Mouse (Mus musculus) adrenal gland, postnatal 10 days (tissue): ENCODE measurements around the gene Cav3. TPM values are rescaled to one million over a fixed set of nuclear protein-coding genes. Genes with fewer than 3 reads are reported as not detected.

Source experiments
- DNase-seq: peaks from one replicate; pipeline ENCODE4 v3.0.0; 2021; ENCODE audit warnings: mixed read lengths
- long read RNA-seq, 2 experiments: library from polyadenylated mRNA; stranded (forward); transcript quantifications; one replicate each; pipeline ENCODE4 v2.0.0; 2021
- total RNA-seq, 2 experiments: library from RNA; stranded (reverse); gene quantifications; 2 replicates each; pipeline ENCODE4 v1.2.3; 2021

The Cav3 gene
- 10 to 100 TPM in 1 of 2 experiments, 1 to 10 TPM in 1; 4.2 to 11.3 TPM for total RNA-seq
- long read RNA-seq, experiment 1, partial matches to known transcripts = 0 of 4 reads
- long read RNA-seq, experiment 1, other reads (novel, unspliced or antisense) = 0 of 4 reads
- long read RNA-seq, experiment 2, partial matches to known transcripts = 0 of 2 reads
- long read RNA-seq, experiment 2, other reads (novel, unspliced or antisense) = 1 of 2 reads

DNA sequence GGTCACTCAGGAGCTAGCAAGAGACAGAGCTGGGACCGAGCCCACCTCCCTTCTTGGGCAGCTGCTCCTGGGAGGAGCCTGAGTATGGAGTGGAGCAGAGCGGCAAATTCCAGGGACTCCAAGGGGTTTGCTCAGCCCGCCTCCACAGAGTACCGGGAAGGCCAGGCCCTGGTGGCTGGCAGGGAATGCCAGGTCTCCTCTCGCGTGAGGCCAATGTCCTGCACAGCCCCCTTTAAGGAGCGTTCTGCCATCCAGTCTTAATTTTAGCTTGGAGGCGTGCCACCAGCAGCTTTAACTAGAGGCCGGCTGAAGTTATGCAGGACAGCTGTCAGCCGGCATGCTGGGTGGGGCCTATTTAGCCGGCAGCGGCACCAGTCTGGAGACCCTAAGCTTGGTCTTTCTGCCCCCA, at the start of gene Cav3:
Cav3 (plus strand) TSS at position 165 of the 409 bp plus-strand sequence.
- no peak for DNase-seq

GRCm38 (mm10) chr6:112419333-112419732, 40.0 kb upstream of the Cav3 start:
- DNase-seq = no peak

GRCm38 (mm10) chr6:112420883-112421282, 38.4 kb upstream of the Cav3 start:
- DNase-seq = no peak

- DNase-seq = peak; percentile 16
Measured at GRCm38 (mm10) chr6:112423746-112424501, 35.4 kb upstream of the Cav3 start.

GRCm38 (mm10) chr6:112426018-112426732, 33.1 kb upstream of the Cav3 start:
- no peak for DNase-seq

- DNase-seq = no peak
Measured at GRCm38 (mm10) chr6:112445675-112446074, 13.6 kb upstream of the Cav3 start.

GRCm38 (mm10) chr6:112461459-112461858, 2.2 kb downstream of the Cav3 start:
- no peak for DNase-seq

DNA sequence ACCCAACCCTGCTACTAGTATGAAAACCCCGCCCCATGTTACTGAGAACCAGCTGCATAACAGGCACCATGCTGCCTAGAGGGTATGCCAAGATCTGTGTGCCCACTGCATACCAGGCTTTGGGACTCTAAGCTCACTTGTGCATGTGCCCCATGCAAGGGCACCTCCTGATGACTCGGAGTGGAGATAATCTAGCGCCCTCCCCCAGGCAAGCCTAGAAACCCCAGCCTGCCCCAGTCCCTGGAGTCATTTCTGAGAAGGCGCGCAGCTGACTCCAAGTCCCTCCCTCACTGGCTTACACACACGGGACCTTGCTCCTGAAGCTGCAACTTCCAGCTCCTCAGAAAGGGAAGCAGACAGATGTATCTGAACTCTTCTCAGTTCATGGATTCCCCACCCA, 4.0 kb downstream of the Cav3 start:
- DNase-seq = no peak

- no peak for DNase-seq
Measured at GRCm38 (mm10) chr6:112465441-112465840, 6.1 kb downstream of the Cav3 start.

DNA sequence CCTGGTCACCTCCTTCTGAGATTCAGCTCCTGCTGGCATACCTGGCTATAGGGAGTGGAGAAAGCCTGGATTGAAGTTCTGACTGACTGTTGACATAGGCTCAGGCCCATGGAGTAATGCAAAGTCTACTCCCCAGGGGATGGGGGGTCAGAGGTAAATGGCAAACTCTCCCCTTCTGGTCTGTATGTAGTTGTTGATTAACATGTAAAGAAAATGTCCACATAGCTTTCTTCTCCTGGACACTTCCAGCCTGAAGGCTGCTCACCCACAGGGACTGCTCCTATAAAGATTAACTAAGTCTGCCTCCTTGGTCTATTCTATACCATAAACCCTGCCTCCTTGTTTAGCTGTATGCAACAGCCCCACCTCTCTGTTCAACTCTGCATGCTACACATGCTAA, 6.7 kb downstream of the Cav3 start:
- no peak for DNase-seq

GRCm38 (mm10) chr6:112471644-112472043, 12.3 kb downstream of the Cav3 start:
- no peak for DNase-seq

- DNase-seq = no peak
Measured at GRCm38 (mm10) chr6:112479861-112480260, 20.6 kb downstream of the Cav3 start.

DNA sequence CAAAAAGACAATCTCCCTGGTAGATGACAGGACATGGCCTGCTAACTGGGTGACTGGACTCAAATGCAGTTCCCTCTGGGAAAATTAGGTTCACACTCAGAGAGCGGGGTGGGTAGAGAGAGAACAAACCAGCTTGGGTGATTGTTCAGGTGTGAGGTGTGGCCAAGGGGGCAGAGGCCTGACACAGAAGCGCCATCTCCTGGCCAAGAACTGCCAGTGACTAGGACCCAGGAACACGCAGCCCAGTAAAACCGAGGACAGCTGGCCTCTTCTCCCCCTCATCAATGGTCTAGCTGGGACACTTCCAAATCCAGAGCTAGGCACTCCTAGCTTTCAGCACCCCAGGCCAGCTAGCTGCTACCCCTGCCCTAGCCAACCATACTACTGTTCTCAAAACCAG, 25.0 kb downstream of the Cav3 start:
- DNase-seq = peak; percentile 62

DNA sequence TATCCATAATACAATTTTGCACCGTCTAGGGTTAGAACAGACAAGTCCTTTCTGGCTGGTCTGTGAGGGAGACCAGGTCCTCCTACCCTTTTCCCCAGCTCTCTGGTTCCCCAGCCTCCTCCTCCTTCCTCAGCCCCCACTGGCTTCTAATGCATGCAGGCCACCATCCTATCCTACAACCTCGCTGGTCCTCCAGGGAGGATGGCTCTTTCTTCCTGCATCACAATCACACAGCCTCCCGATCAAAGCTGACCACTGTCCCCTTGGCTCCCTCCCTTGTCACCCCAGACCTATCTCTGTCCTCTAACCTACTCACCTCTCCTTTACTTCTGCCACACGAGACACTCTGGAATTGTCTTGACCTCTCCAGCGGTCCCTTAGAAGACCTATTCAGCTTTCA, 28.7 kb downstream of the Cav3 start:
- no peak for DNase-seq

DNA sequence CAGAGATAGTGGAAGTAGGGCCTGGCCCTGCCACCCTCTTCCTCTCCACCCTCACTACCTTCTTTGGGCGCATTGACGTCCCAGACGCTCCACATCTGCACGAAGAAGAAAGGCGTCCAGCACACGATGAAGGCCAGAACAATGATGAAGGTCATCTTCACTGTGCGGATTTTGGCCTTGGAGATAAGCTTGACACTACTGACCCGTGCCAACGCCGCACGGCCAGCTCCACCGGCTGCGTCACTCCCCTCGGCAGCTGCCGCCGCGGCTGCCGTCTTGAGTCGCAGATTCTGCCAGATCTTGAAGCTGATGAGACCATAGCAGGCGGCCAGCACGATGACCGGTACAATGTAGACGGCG, 29.5 kb downstream of the Cav3 start:
- peak; percentile 67 for DNase-seq

- DNase-seq = peak; percentile 48
Measured at GRCm38 (mm10) chr6:112489181-112489909, 30.0 kb downstream of the Cav3 start.

GRCm38 (mm10) chr6:112489910-112490559, 30.7 kb downstream of the Cav3 start, which contains the start of gene Oxtr:
Gene Oxtr, minus strand, starts transcription at chr6:112489943.
- DNase-seq = no peak

DNA sequence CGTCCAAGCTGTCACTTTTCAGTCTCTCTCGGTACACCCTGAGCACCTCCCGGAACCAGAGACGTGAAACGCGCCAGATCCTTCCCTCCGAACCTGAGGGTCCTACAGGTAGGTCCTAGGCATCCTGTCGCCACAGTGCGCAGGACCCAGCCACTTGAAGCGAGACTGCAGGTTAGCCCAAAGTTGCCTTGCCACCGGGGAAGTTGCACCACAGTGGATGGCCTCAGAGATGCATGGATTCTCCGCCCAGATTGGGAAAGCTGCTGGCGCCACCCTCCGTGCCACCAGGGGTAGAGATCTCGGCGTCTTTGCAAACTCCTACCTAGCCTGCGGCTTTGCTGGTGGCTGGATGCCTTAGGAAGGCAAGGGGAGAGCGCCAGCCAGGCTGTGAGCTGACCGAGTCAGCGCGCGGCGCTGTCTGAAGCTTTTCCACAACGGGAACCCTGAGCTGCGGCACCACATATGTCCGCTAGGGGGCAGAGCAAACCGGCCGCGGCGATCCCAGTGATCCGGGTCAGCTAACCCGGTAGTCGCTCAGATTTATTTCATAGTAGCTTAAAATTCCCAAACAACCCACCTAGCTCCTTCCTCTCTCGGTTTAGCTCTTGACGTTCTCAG, 31.4 kb downstream of the Cav3 start:
- peak; percentile 95 for DNase-seq

GRCm38 (mm10) chr6:112491521-112491920, 32.2 kb downstream of the Cav3 start:
- DNase-seq = no peak

DNA sequence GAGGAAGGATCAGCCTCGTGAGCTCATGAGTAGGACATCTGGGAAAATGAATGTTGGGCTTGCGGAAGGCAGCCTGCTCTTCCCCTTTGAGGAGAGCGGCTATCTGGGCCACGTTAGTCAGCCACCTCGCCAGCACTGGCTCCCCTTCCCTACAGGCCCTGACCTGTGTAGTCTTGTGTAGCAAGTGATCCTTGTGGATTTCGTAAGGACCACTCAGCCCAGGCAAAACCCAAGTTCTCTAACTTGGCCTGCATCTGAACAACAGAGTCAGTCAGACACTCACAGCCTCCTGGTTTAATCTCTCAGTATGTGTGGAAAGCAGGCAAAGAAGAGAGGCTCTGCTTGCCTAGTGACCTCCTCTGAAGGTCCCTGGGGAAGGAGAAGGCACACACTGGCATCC, 33.4 kb downstream of the Cav3 start:
- DNase-seq = no peak

DNA sequence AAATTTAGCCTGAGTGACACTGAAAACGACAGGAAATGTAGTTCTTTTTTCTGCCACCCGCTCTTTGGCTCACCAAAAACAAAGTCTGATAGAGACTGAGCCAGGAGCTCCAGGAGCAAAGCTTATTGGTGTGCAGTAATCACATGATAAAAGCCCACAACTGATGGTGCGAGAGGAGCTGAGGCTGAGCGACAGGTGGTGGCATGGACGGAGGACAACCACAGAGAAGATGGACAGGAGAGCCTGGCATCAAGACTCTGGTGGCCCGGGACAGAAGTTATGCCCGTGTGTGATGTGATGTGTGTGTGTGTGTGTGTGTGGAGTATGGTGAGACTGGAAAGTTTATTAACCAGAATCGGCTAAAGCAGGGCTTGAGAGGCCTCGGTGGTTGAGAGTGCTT, 34.1 kb downstream of the Cav3 start:
- DNase-seq = no peak
